Mouse (Mus musculus): ENCODE measurements around the gene Malsu1. TPM values are rescaled to one million over a fixed set of nuclear protein-coding genes. Genes with fewer than 3 reads are reported as not detected.

Malsu1 gene
- polyA plus RNA-seq, 1 experiment from 2014 or later: 67.8 TPM

DNA sequence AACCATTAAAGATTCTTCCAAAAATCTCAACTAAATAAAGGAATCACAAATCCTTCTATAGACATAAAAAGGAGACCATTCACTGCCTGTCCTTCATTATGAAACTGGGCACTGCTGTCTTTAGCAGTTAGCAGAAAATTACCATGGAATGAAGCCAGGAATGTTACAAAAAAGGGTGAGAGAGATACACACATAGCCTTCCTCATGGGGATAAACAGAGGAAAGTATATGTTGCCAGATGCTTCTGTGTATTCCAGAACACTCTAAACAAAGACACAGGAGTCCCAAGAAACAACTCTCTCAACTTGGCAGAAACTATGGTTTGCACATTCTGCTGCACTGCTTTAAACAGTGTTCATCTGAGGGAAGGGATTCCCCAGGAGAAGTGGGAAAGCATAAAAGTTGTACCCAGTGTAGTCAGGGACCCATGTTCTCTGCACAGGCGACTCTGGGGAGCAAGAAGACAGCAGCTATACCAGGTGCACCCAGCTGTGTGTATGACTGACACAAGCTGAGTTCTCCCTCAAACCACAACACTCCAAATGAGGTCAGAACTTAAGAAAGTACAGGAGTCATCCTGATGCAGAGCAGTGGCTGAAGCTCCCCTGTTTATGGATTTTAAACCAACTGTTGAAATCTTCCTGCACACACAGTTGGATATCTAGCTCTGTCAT lies 46.0 kb downstream of the Malsu1 start:
- Histone ChIP-seq H3K27ac (no peak overlapping the region), H3K27me3 (no peaks in the 10 kb centered on the region), H3K4me3 (replicated peaks) (no peak overlapping the region), H3K4me1 (peaks cover 4% of the 10 kb centered on the region), H3K9me3 (no peaks in the 10 kb centered on the region), H3K9ac (no peak overlapping the region), H3K36me3 (replicated peaks) (peaks cover 38% of the 10 kb centered on the region), H3K4me2 (no peak overlapping the region)
- ATAC-seq (ENCODE audit: low FRiP score): no peak
- WGBS: 89% methylated on average over 1 of the region's 1 CpGs

DNA sequence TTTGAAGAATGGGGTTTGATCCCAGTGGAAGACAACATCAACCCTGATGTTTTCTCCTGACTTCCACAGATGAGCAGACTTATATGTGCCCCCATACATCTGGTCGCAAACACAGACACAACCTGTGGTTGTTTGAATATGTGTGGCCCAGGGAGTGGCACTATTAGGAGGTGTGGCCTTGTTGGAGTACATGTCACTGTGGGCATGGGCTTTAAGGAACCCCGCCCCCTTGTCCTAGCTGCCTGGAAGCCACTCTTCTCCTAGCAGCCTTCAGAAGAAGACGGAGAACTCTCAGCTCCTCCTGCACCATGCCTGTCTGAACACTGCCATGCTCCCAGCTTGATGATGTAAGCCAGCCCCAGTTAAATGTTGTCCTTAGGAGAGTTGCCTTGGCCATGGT lies 46.8 kb downstream of the Malsu1 start:
- no peaks in the 10 kb centered on the region for H3K27me3 ChIP-seq
- 0 out of 2 replicates have a peak, but pooled peaks cover 1% of the 10 kb centered on the region for H3K9me3 ChIP-seq
- no peak overlapping the region for H3K27ac ChIP-seq
- peaks cover 37% of the 10 kb centered on the region for H3K36me3 ChIP-seq (replicated peaks)
- H3K9ac ChIP-seq: no peak overlapping the region
- 87% methylated on average over 3 of the region's 3 CpGs for WGBS
- H3K4me3 ChIP-seq (replicated peaks): no peak overlapping the region
- no peak overlapping the region for H3K4me2 ChIP-seq
- peaks cover 4% of the 10 kb centered on the region for H3K4me1 ChIP-seq
- no peak for ATAC-seq (ENCODE audit: low FRiP score)

DNA sequence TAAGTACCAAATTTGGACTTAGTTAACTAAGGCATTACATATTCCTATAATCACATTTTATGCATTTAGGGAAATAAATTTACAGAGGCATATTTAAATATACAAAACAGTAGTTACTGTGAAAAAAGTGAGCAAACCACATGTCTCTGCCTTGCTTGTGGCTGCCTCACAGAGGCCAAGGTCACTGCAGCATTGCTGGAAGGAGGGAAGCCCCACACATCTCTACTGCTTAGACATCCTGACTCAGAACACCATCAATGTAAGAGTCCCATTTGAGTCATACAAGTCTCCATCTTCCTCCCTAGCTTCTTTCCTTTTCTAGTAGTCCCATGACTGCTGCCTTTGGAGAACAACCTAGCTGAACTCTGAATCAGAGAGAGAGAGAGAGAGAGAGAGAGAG lies 56.7 kb downstream of the Malsu1 start:
- ATAC-seq (ENCODE audit: low FRiP score): no peak
- H3K9ac ChIP-seq: no peak overlapping the region
- H3K36me3 ChIP-seq (replicated peaks): peaks cover 10% of the 10 kb centered on the region
- H3K9me3 ChIP-seq: 0 out of 2 replicates have a peak, but pooled peaks cover 2% of the 10 kb centered on the region
- H3K4me1 ChIP-seq: peaks cover 16% of the 10 kb centered on the region
- no peak overlapping the region for H3K27ac ChIP-seq
- H3K27me3 ChIP-seq: no peaks in the 10 kb centered on the region
- no peak overlapping the region for H3K4me3 ChIP-seq (replicated peaks)
- no peak overlapping the region for H3K4me2 ChIP-seq

DNA sequence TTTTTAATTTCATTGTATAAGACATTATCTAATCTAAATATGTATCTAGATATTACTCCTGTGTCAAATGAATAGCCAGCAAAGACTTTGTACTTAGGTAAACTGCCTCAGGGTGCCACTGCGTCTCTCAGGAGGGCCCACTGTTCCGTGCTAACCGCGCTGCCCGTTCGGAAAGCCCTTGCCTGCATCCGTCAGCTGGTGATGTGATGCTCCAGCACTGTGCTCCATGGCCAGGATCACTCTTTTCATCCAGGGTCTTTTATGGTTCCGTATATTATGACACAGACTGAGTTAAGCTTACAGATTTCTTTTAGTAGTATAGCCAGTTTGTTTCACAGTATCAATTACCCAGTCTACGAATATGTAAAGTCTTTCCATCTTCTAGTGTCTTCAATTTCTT lies 58.3 kb downstream of the Malsu1 start:
- ATAC-seq (ENCODE audit: low FRiP score): no peak
- no peak overlapping the region for H3K4me2 ChIP-seq
- H3K4me3 ChIP-seq (replicated peaks): no peak overlapping the region
- no peaks in the 10 kb centered on the region for H3K27me3 ChIP-seq
- H3K9me3 ChIP-seq: no peaks in the 10 kb centered on the region
- H3K36me3 ChIP-seq (replicated peaks): peaks cover 6% of the 10 kb centered on the region; the same call in 1 of the 2 replicates
- no peak overlapping the region for H3K27ac ChIP-seq
- H3K4me1 ChIP-seq: peaks cover 17% of the 10 kb centered on the region
- H3K9ac ChIP-seq: no peak overlapping the region
- 75% methylated on average over 9 of the region's 9 CpGs for WGBS

DNA sequence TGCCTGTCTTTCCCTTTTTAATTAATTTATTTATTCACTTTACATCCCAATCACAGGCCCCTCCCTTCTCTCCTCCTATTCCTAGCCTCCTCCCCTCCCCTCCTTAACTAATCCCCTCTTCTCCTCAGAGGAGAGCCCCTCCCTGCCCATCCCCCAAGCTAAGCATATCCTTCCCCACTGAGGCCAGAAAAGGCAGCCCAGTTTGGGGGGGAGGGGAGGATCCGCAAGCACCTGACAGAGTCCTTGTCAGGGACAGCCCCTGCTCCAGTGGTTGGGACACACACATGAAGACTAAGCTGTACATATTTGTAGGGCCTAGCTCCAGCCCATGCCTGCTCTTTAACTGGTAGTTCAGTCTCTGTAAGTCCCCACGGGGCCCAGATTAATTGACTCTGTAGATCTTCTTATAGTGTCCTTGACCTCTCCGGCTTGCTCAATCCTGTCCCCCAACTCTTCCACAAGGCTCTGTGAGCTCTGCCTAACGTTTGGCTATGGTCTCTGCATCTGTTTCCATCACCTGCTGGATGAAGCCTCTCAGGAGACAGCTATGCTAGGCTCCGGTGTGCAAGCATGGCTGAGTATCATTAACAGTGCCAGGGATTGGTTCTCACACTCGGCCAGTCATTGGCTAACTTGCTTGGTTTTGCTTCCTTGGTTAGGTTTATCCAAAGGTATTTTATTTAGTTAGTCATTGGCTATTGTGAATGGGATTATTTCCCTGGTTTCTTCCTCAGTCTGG lies 58.9 kb downstream of the Malsu1 start:
- ATAC-seq (ENCODE audit: low FRiP score): peak; percentile 46; the same call in 1 of the 2 replicates
- 32% methylated on average over 6 of the region's 6 CpGs for WGBS
- H3K4me2 ChIP-seq: no peak overlapping the region
- H3K4me3 ChIP-seq (replicated peaks): no peak overlapping the region
- H3K4me1 ChIP-seq: peaks cover 17% of the 10 kb centered on the region
- H3K9me3 ChIP-seq: no peaks in the 10 kb centered on the region
- H3K36me3 ChIP-seq (replicated peaks): peaks cover 6% of the 10 kb centered on the region; the same call in 1 of the 2 replicates
- no peak overlapping the region for H3K27ac ChIP-seq
- no peak overlapping the region; the same call in 1 of the 2 replicates for H3K9ac ChIP-seq
- H3K27me3 ChIP-seq: no peaks in the 10 kb centered on the region

Other genes with a start within 250 kb of the Malsu1 start
- 12.0 and 16.7 TPM in 2 replicates for gene Tmem176a, start 232.9 kb upstream of the Malsu1 start, polyA plus RNA-seq (2016; fragmentation: Nextera tagmentation; extraction: Ambion mirVana)
- 67.1 and 77.8 TPM in 2 replicates for gene Tmem176b, start 232.3 kb upstream of the Malsu1 start, polyA plus RNA-seq (2016; fragmentation: Nextera tagmentation; extraction: Ambion mirVana)
- gene Aoc1, start 200.9 kb upstream of the Malsu1 start, polyA plus RNA-seq (2016; fragmentation: Nextera tagmentation; extraction: Ambion mirVana): not detected in 2 replicates
- gene 1600015I10Rik, start 143.9 kb upstream of the Malsu1 start, polyA plus RNA-seq (2016; fragmentation: Nextera tagmentation; extraction: Ambion mirVana): not detected in 2 replicates
- not detected in 2 replicates for gene Doxl2, start 98.8 kb upstream of the Malsu1 start, polyA plus RNA-seq (2016; fragmentation: Nextera tagmentation; extraction: Ambion mirVana)
- not detected in 2 replicates for gene Svs1, start 86.9 kb upstream of the Malsu1 start, polyA plus RNA-seq (2016; fragmentation: Nextera tagmentation; extraction: Ambion mirVana)
- 0.19 and 0.82 TPM in 2 replicates for gene Gpnmb, start 37.2 kb upstream of the Malsu1 start, polyA plus RNA-seq (2016; fragmentation: Nextera tagmentation; extraction: Ambion mirVana)
- gene Igf2bp3, start 141.2 kb downstream of the Malsu1 start, polyA plus RNA-seq (2016; fragmentation: Nextera tagmentation; extraction: Ambion mirVana): 98.9 and 107 TPM in 2 replicates
- gene Tra2a, start 190.2 kb downstream of the Malsu1 start, polyA plus RNA-seq (2016; fragmentation: Nextera tagmentation; extraction: Ambion mirVana): 164 and 168 TPM in 2 replicates
- 5.7 and 6.0 TPM in 2 replicates for gene Ccdc126, start 245.5 kb downstream of the Malsu1 start, polyA plus RNA-seq (2016; fragmentation: Nextera tagmentation; extraction: Ambion mirVana)